Mouse (Mus musculus) forebrain, embryonic 16.5 days (tissue): ENCODE results near the gene Tmod4. TPM values are rescaled to one million over a fixed set of nuclear protein-coding genes. Genes with fewer than 3 reads are reported as not detected.

ENCODE experiments used
- ATAC-seq: fragments of 200-750 bp; cut with Nextera tagmentation; 2 replicates; pipeline ENCODE4 v1.8.0; 2017; ENCODE audit warnings: mild to moderate bottlenecking, moderate library complexity
- H3K27ac ChIP-seq: fragments of 300-500 bp; sonication (generic); 2 replicates; pipeline ENCODE4 v1.5.1; 2014; ENCODE audit warnings: low read length, control low read depth
- H3K27me3 ChIP-seq: fragments of 300-500 bp; sonication (generic); replicated peaks from 2 replicates; pipeline ENCODE4 v1.6.1; 2014; ENCODE audit warnings: low read length; ENCODE audit not compliant: control insufficient read depth, insufficient read depth
- H3K36me3 ChIP-seq: fragments of 300-500 bp; sonication (generic); 2 replicates; pipeline ENCODE4 v1.6.1; 2014; ENCODE audit not compliant: control insufficient read depth, insufficient read depth
- H3K4me1 ChIP-seq: fragments of 300-500 bp; sonication (generic); replicated peaks from 2 replicates; pipeline ENCODE4 v1.6.1; 2014; ENCODE audit warnings: low read length; ENCODE audit not compliant: control insufficient read depth, insufficient read depth
- H3K4me2 ChIP-seq: fragments of 300-500 bp; sonication (generic); 2 replicates; pipeline ENCODE4 v1.6.1; 2014; ENCODE audit warnings: mild to moderate bottlenecking, low read length, control low read depth
- H3K4me3 ChIP-seq: fragments of 300-500 bp; sonication (generic); replicated peaks from 2 replicates; pipeline ENCODE4 v1.5.1; 2014; ENCODE audit warnings: mild to moderate bottlenecking, low read length, control low read depth
- H3K9ac ChIP-seq: fragments of 300-500 bp; sonication (generic); replicated peaks from 2 replicates; pipeline ENCODE4 v1.6.1; 2014; ENCODE audit warnings: low read depth, low read length, control low read depth
- H3K9me3 ChIP-seq: fragments of 300-500 bp; sonication (generic); 2 replicates; pipeline ENCODE4 v1.6.1; 2016; ENCODE audit warnings: low read length; ENCODE audit not compliant: control insufficient read depth
- WGBS: fragments of 180-500 bp; shearing (Covaris S2); extraction: QIAGEN DNeasy Blood & Tissue Kit; methylation state at CpG from one replicate; pipeline ENCODE4 v1.1.7; 2014; 5-methylcytosine and 5-hydroxymethylcytosine counted together
- polyA plus RNA-seq: library from polyadenylated mRNA; unstranded; fragments of >200 nt; fragmentation: Nextera tagmentation; extraction: Ambion mirVana; gene quantifications from 2 replicates; pipeline ENCODE4 v1.2.1, GENCODE M21; 2015

The Tmod4 gene
- polyA plus RNA-seq, 1 experiment from 2014 or later: 0.91 TPM

DNA sequence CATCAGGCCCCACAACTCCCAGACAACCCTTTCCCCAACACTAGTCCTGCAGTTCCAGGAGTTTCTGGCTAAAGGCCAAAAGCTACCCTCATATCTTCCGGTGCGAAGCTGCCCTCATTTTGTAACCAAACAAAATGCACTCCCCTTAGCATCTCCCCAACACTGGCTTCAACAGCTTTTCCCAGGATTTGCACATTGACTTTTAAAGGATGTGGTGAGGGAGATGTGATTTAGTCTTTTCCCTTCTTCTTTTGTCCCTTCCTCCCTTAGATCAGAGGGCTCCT is 38.0 kb downstream of the Tmod4 start:
- peaks cover 15% of the 10 kb centered on the region for H3K36me3 ChIP-seq
- H3K9me3 ChIP-seq: no peaks in the 10 kb centered on the region
- no peak for ATAC-seq
- peak overlapping the region; percentile 75 for H3K4me2 ChIP-seq
- H3K9ac ChIP-seq: peak overlapping the region; percentile 96
- peak overlapping the region; percentile 56; the same call in 1 of the 2 replicates for H3K27ac ChIP-seq
- peak overlapping the region; percentile 98 for H3K4me3 ChIP-seq
- no peaks in the 10 kb centered on the region for H3K27me3 ChIP-seq
- 3% methylated on average over 2 of the region's 2 CpGs for WGBS
- peaks cover 34% of the 10 kb centered on the region for H3K4me1 ChIP-seq

DNA sequence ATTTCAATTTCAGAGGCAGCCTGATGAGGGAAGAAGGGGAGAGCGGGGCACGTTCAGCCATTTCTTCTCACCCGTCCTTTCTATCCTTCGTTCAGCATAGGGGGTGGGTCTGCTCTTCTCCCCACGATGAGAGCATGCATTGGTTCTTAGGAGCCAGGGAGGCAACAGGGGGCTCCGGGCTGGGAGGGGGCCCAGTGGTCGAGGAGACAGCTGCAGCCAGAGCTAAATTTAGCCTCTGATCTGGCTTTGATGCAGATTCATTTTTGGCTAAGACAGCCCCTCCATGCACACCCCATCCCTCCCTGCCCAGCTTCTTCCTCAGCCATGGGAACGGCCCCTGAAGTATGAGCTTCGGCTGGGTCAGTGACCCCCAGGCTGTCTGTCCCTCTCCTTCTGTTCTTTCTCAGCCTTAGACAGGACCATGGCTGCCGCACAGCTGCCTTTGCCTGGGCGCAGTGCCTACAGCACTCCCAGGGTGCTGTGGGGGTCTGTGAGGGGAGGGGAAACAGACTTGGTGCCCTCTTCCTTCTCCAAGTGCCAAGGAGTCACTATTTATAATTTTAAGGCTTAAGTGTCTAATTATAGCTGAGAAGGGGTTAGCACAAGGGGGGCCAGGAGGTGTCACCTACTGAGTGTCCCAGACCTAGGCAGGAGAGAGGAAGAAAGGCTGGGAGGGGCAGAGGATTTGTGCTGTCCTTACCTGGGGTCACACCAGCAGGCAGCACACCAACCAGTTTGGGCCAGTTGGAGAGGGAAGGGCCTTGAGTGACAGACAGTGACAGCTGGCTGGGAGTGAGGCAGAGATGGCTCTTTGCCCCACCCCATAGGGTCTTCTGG is 39.4 kb downstream of the Tmod4 start:
- Histone ChIP-seq H3K9ac (peak overlapping the region; percentile 36; the same call in 1 of the 2 replicates), H3K4me2 (peak overlapping the region; percentile 75), H3K27me3 (no peaks in the 10 kb centered on the region), H3K9me3 (no peaks in the 10 kb centered on the region), H3K4me3 (peak overlapping the region; percentile 98; the same call in 1 of the 2 replicates), H3K27ac (no peak overlapping the region), H3K36me3 (peaks cover 17% of the 10 kb centered on the region), H3K4me1 (peaks cover 34% of the 10 kb centered on the region)
- 63% methylated on average over 11 of the region's 11 CpGs for WGBS
- ATAC-seq: no peak

GRCm38 (mm10) chr3:95164256-95164550 is 39.9 kb downstream of the Tmod4 start:
- no peak overlapping the region for H3K27ac ChIP-seq
- H3K9me3 ChIP-seq: no peaks in the 10 kb centered on the region
- no peak for ATAC-seq
- peaks cover 20% of the 10 kb centered on the region for H3K36me3 ChIP-seq
- H3K9ac ChIP-seq: no peak overlapping the region
- H3K4me2 ChIP-seq: no peak overlapping the region
- no peaks in the 10 kb centered on the region for H3K27me3 ChIP-seq
- H3K4me1 ChIP-seq: peaks cover 34% of the 10 kb centered on the region
- no peak overlapping the region for H3K4me3 ChIP-seq
- WGBS: 79% methylated on average over 5 of the region's 5 CpGs

GRCm38 (mm10) chr3:95164840-95165239 is 40.6 kb downstream of the Tmod4 start:
- no peak for ATAC-seq
- H3K4me2 ChIP-seq: no peak overlapping the region
- H3K9ac ChIP-seq: no peak overlapping the region
- no peak overlapping the region for H3K4me3 ChIP-seq
- peaks cover 29% of the 10 kb centered on the region for H3K4me1 ChIP-seq
- H3K27me3 ChIP-seq: peaks cover 1% of the 10 kb centered on the region
- H3K27ac ChIP-seq: no peak overlapping the region
- H3K36me3 ChIP-seq: peaks cover 26% of the 10 kb centered on the region
- H3K9me3 ChIP-seq: no peaks in the 10 kb centered on the region
- WGBS: 84% methylated on average over 5 of the region's 5 CpGs

- Histone ChIP-seq H3K27me3 (peaks cover 18% of the 10 kb centered on the region), H3K9me3 (no peaks in the 10 kb centered on the region)
These were observed 45.7 kb downstream of the Tmod4 start for GRCm38 (mm10) chr3:95169996-95170395.

DNA sequence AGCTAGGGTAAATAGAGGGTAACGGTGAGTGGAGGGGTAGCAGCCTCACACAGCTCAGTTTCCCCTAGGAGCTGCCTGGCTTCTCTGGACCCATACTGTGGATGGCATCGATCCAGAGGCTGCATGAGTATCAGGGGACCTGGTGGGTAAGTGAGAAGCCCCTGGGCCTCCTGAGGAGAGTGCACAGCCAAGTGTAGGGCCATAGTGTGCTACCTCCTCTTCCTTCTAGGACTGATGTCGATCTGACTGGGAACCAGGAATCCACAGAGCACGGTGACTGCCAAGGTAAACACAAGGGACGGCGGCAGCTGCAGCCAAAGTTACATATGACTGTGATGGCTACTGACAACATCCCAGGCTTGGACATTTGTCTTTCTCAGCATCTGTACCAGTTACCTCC is 46.8 kb downstream of the Tmod4 start:
- no peak overlapping the region for H3K27ac ChIP-seq
- peaks cover 37% of the 10 kb centered on the region for H3K36me3 ChIP-seq
- H3K9ac ChIP-seq: no peak overlapping the region
- no peaks in the 10 kb centered on the region for H3K9me3 ChIP-seq
- H3K4me3 ChIP-seq: no peak overlapping the region
- 80% methylated on average over 6 of the region's 6 CpGs for WGBS
- peaks cover 13% of the 10 kb centered on the region for H3K4me1 ChIP-seq
- no peak overlapping the region for H3K4me2 ChIP-seq
- H3K27me3 ChIP-seq: peaks cover 18% of the 10 kb centered on the region
- no peak for ATAC-seq

More at GRCm38 (mm10) chr3:95169996-95170395, 45.7 kb downstream of the Tmod4 start:
- H3K9ac ChIP-seq: no peak overlapping the region
- no peak for ATAC-seq
- no peak overlapping the region for H3K27ac ChIP-seq
- H3K36me3 ChIP-seq: peaks cover 41% of the 10 kb centered on the region
- no peak overlapping the region for H3K4me2 ChIP-seq
- peaks cover 13% of the 10 kb centered on the region for H3K4me1 ChIP-seq
- WGBS: 87% methylated on average over 10 of the region's 10 CpGs
- H3K4me3 ChIP-seq: no peak overlapping the region

GRCm38 (mm10) chr3:95172526-95173255 is 48.4 kb downstream of the Tmod4 start:
- H3K4me3 ChIP-seq: no peak overlapping the region

DNA sequence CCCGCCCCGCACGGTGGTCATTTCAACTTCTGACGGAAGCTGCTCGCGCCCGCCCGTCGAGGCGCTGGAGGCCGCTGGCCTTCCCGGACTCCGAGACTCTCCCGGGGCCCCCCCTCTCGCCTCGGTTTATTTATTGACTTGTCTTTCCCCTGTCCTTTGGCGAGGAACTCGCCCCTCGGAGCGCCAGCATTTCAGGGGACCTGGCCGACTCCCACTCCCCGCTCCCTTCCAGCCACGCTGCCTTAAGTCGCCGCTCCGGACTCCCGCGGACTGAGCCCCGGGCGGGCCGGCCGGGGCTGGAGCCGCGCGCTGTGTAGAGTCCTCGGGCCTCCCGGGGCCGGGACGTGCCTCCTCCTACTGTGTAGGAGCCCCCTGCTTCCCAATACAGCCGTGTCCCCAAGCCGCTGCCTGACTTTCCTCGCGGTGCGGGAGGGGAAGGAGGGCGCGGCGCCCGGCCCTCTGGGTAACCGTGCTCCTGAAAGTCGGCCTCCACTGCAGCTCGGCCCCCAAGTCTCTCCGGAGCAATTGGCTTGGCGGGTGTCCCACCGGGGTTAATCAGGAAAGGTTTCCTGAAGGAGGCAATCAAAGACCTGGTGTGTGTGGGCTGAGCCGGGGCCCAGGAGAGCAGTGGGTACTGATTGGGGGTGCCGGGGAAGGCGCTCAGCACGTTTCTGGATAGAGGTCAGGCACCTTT is 49.1 kb downstream of the Tmod4 start:
- peaks cover 13% of the 10 kb centered on the region for H3K4me1 ChIP-seq
- H3K9me3 ChIP-seq: no peaks in the 10 kb centered on the region
- H3K9ac ChIP-seq: 0 out of 2 replicates have a peak overlapping the region, but pooled peaks have one; percentile 23
- WGBS: 5% methylated on average over 57 of the region's 58 CpGs
- peak; percentile 39; the same call in 1 of the 2 replicates for ATAC-seq
- H3K36me3 ChIP-seq: peaks cover 27% of the 10 kb centered on the region
- H3K4me3 ChIP-seq: peak overlapping the region; percentile 11
- no peak overlapping the region for H3K27ac ChIP-seq
- H3K27me3 ChIP-seq: peaks cover 18% of the 10 kb centered on the region
- peak overlapping the region; percentile 23 for H3K4me2 ChIP-seq

More at GRCm38 (mm10) chr3:95172526-95173255, 48.4 kb downstream of the Tmod4 start:
- no peak overlapping the region for H3K9ac ChIP-seq
- 16% methylated on average over 74 of the region's 84 CpGs for WGBS
- H3K4me1 ChIP-seq: peaks cover 13% of the 10 kb centered on the region
- peaks cover 18% of the 10 kb centered on the region for H3K27me3 ChIP-seq
- ATAC-seq: no peak
- no peaks in the 10 kb centered on the region for H3K9me3 ChIP-seq
- H3K36me3 ChIP-seq: peaks cover 27% of the 10 kb centered on the region
- no peak overlapping the region for H3K27ac ChIP-seq
- no peak overlapping the region for H3K4me2 ChIP-seq

DNA sequence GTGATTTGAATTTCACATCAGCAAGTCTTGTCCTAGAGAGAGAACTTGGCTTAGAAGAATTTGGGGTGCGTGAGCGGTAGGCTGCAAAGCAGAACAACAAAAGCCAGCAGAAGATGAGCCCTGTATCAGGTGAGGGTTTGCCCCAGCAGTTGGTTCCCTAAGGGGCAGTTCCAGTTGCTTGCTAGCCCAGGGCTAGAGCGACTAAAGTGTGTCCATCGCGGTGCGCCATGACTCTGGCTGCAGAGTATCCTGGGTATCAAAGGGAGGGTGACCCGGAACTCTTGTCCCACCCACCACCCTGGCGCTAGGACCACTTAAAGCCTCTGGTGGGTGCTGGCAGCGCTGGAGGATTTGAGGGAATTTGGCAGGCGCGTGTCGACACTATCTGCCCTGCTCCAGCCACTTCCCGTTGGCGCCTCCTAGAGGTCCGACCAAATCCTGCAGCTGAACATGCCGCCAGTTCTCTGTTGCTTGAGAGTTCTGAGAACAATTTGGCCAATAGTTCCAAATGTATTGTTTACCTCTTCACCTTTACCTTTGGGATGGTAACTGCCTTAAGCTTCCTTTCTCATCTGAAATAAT is 49.8 kb downstream of the Tmod4 start:
- Histone ChIP-seq H3K4me1 (peaks cover 13% of the 10 kb centered on the region), H3K36me3 (peaks cover 25% of the 10 kb centered on the region), H3K4me3 (no peak overlapping the region), H3K4me2 (peak overlapping the region; percentile 23; the same call in 1 of the 2 replicates), H3K27ac (no peak overlapping the region), H3K27me3 (peaks cover 18% of the 10 kb centered on the region), H3K9me3 (no peaks in the 10 kb centered on the region), H3K9ac (no peak overlapping the region)
- peak; percentile 59 for ATAC-seq
- WGBS: 3% methylated on average over 16 of the region's 16 CpGs
